Mouse (Mus musculus) bone marrow macrophage, adult 2 months (primary cell): ENCODE data around the gene Mlxipl.

ENCODE experiments used
- CTCF ChIP-seq: IDR thresholded peaks from 2 replicates; pipeline ENCODE4 v1.5.1; 2012; ENCODE audit warnings: low read depth, mild to moderate bottlenecking, low read length, moderate library complexity
- POLR2A ChIP-seq: IDR thresholded peaks from 2 replicates; pipeline ENCODE4 v1.6.1; 2012; ENCODE audit warnings: mild to moderate bottlenecking, low read depth, low read length, borderline replicate concordance

GRCm38 (mm10) chr5:135118589-135119081 lies 28.9 kb downstream of the Mlxipl start:
- peak; percentile 56 for TF ChIP-seq CTCF
- TF ChIP-seq POLR2A: no peak
